Mouse (Mus musculus): ENCODE measurements around the gene Ago3. TPM values are rescaled to one million over a fixed set of nuclear protein-coding genes. Genes with fewer than 3 reads are reported as not detected.

Ago3 gene
- total and polyA plus RNA-seq, 2 experiments from 2014 or later = 7.6 to 12.8 TPM

DNA sequence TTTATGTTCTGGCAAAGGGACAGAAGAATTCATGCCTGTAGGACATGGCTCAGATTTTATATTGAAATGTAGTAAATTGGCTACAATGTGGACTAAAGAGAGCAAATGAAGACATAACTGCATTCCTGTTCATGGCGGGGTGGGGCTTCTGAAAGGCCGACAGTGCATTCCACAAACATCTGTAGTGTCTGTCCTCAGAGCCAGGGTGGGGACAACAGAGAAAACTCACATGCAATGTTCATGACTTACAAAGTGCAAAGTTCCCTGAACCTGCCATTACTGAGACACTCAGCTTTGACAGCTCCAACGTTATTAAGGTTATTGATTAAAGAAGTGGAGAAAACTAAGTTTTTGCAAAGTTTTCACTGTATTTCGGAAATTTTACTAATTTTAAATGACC, 85.9 kb downstream of the Ago3 start:
- Histone ChIP-seq H3K4me2 (ENCODE audit: low read depth, low read length) (no peak overlapping the region), H3K4me1 (ENCODE audit: insufficient read depth, low read length) (no peaks in the 10 kb centered on the region), H3K9ac (replicated peaks; ENCODE audit: low read length) (no peak overlapping the region), H3K27ac (no peak overlapping the region), H3K27me3 (ENCODE audit: insufficient read depth, low read length) (no peaks in the 10 kb centered on the region), H3K4me3 (ENCODE audit: low read length) (no peak overlapping the region), H3K36me3 (ENCODE audit: insufficient read depth, low read length) (peaks cover 22% of the 10 kb centered on the region), H3K9me3 (ENCODE audit: low read length) (no peaks in the 10 kb centered on the region)
- TF ChIP-seq CTCF (IDR thresholded peaks at IDR 0.05; ENCODE audit: low read depth) = no peak
- no peak for ATAC-seq
- no peak for DNase-seq (ENCODE audit: low spot score)
- WGBS = 77% methylated on average over 4 of the region's 4 CpGs

DNA sequence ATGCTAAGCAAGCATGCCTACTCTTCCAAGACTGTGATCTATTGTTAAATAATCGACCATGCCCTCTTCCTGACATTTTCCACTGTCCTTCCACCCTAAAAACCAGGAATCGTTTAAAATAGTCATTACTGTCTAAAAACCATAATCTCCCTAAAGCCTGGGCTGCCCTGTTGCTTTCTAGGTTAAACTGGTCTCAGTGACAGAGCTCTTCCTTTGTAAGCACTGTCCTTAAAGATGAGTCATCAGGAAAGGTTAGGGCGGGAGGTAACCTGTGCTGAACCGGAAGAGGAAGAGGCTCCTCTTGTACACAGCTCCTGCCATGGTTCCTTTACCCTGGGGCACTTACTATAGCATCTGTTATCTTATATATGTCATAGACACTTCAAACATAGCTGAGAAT, 89.9 kb downstream of the Ago3 start:
- Histone ChIP-seq H3K27ac (no peak overlapping the region), H3K4me1 (ENCODE audit: insufficient read depth, low read length) (no peaks in the 10 kb centered on the region), H3K9ac (replicated peaks; ENCODE audit: low read length) (no peak overlapping the region), H3K36me3 (ENCODE audit: insufficient read depth, low read length) (peaks cover 5% of the 10 kb centered on the region; the same call in 1 of the 2 replicates), H3K9me3 (ENCODE audit: low read length) (no peaks in the 10 kb centered on the region), H3K27me3 (ENCODE audit: insufficient read depth, low read length) (no peaks in the 10 kb centered on the region), H3K4me2 (ENCODE audit: low read depth, low read length) (no peak overlapping the region), H3K4me3 (ENCODE audit: low read length) (no peak overlapping the region)
- no peak for TF ChIP-seq CTCF (IDR thresholded peaks at IDR 0.05; ENCODE audit: low read depth)
- ATAC-seq (no peak), DNase-seq (ENCODE audit: low spot score) (no peak)
- 62% methylated on average over 4 of the region's 4 CpGs for whole genome bisulfite sequencing

DNA sequence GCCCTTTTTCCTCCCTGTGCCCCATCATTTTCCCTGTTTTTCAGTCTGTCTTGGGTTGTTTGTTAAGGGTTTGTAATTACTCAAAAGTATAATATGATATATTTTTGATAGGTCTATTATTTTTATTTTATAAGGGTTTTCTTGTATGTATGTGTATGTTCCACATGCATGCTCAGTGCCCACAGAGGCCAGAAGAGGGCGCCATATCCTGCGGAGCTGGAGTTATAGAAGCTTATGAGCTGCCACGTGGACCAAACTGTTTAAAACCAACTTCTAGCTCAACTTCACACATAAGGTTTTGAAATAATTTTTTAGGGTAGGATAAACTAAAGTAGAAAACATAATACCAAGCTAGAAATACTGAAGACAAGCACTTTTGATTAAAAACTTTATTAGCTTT, 97.0 kb downstream of the Ago3 start:
- DNase-seq (ENCODE audit: low spot score) = no peak
- no peak overlapping the region for H3K9ac ChIP-seq (replicated peaks; ENCODE audit: low read length)
- H3K4me1 ChIP-seq (ENCODE audit: insufficient read depth, low read length) = no peaks in the 10 kb centered on the region
- ATAC-seq = no peak
- TF ChIP-seq CTCF (IDR thresholded peaks at IDR 0.05; ENCODE audit: low read depth) = peak; percentile 52
- H3K27me3 ChIP-seq (ENCODE audit: insufficient read depth, low read length) = no peaks in the 10 kb centered on the region
- 0 out of 2 replicates have a peak, but pooled peaks cover 3% of the 10 kb centered on the region for H3K36me3 ChIP-seq (ENCODE audit: insufficient read depth, low read length)
- H3K4me3 ChIP-seq (ENCODE audit: low read length) = no peak overlapping the region
- 52% methylated on average over 3 of the region's 3 CpGs for WGBS
- no peaks in the 10 kb centered on the region for H3K9me3 ChIP-seq (ENCODE audit: low read length)
- no peak overlapping the region for H3K4me2 ChIP-seq (ENCODE audit: low read depth, low read length)
- no peak overlapping the region for H3K27ac ChIP-seq

DNA sequence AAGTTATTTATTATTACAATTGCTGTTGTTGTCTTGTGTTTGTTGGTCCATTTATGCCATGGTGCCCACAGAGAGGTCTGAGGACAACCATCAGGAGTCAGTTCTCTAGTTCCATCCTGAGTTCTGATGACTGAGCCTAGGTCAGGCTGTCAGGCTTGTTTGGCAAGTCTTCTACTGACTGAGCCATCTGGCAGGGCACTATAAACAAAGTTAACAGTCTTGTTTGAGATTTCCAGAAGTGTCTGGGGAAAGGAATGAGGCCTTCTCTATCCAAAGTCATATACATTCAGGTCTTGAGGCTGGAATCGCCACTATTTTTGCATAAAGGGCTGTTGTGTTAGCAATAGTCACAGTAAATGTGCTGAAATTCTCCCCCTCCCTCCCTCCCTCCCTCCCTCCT, 97.6 kb downstream of the Ago3 start:
- no peak overlapping the region for H3K9ac ChIP-seq (replicated peaks; ENCODE audit: low read length)
- H3K4me2 ChIP-seq (ENCODE audit: low read depth, low read length) = no peak overlapping the region
- no peak overlapping the region for H3K27ac ChIP-seq
- 68% methylated on average over 1 of the region's 1 CpGs for WGBS
- no peaks in the 10 kb centered on the region for H3K9me3 ChIP-seq (ENCODE audit: low read length)
- DNase-seq (ENCODE audit: low spot score) = no peak
- no peaks in the 10 kb centered on the region for H3K4me1 ChIP-seq (ENCODE audit: insufficient read depth, low read length)
- H3K4me3 ChIP-seq (ENCODE audit: low read length) = no peak overlapping the region
- no peak for TF ChIP-seq CTCF (IDR thresholded peaks at IDR 0.05; ENCODE audit: low read depth)
- ATAC-seq = no peak
- no peaks in the 10 kb centered on the region for H3K27me3 ChIP-seq (ENCODE audit: insufficient read depth, low read length)
- 0 out of 2 replicates have a peak, but pooled peaks cover 3% of the 10 kb centered on the region for H3K36me3 ChIP-seq (ENCODE audit: insufficient read depth, low read length)

DNA sequence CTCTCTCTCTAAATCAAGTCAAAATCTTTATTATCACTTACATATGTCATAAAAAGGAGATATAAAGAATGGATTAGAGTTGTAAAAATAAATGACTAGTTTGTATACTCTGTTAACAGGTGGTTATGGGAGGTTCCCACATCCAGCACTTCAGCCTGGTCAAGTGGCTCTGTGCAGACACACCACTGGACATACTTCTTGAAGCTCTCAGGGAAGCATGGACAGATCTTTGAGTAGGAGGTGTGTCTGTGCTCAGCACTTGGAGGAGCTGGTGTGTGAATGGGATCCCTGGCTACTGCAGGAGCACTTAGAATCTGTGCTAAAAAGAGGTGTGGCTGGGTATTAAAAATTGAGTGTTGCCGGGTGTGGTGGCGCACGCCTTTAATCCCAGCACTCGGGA, 99.1 kb downstream of the Ago3 start:
- Histone ChIP-seq H3K9ac (replicated peaks; ENCODE audit: low read length) (no peak overlapping the region), H3K27ac (no peak overlapping the region), H3K4me1 (ENCODE audit: insufficient read depth, low read length) (peaks cover 2% of the 10 kb centered on the region; the same call in 1 of the 2 replicates), H3K4me2 (ENCODE audit: low read depth, low read length) (no peak overlapping the region), H3K4me3 (ENCODE audit: low read length) (no peak overlapping the region), H3K36me3 (ENCODE audit: insufficient read depth, low read length) (no peaks in the 10 kb centered on the region), H3K27me3 (ENCODE audit: insufficient read depth, low read length) (no peaks in the 10 kb centered on the region), H3K9me3 (ENCODE audit: low read length) (no peaks in the 10 kb centered on the region)
- 95% methylated on average over 4 of the region's 4 CpGs for WGBS
- DNase-seq (ENCODE audit: low spot score) (no peak), ATAC-seq (no peak)
- no peak for TF ChIP-seq CTCF (IDR thresholded peaks at IDR 0.05; ENCODE audit: low read depth)

DNA sequence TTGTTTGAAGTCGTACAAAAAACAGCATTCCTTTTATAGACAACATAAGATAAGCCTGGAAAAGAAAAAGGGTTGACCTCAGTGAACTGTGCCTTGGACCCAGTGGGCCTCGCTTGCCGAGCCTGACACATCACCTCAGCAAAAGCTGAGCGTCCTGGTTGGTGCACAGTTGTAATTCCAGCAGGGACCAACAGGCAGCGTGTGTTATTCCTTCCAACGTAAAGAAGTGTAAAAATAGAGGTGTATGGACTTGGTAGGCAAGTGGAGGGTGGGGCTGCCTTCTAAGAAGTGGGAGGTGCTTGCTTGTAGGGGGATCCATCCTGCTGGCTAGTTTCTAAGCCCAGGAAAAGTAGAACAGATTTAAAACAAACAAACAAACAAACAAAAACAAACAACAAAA, 103.3 kb downstream of the Ago3 start:
- Histone ChIP-seq H3K4me1 (ENCODE audit: insufficient read depth, low read length) (peaks cover 6% of the 10 kb centered on the region), H3K36me3 (ENCODE audit: insufficient read depth, low read length) (no peaks in the 10 kb centered on the region), H3K27me3 (ENCODE audit: insufficient read depth, low read length) (no peaks in the 10 kb centered on the region), H3K27ac (no peak overlapping the region), H3K4me2 (ENCODE audit: low read depth, low read length) (no peak overlapping the region), H3K9me3 (ENCODE audit: low read length) (no peaks in the 10 kb centered on the region), H3K4me3 (ENCODE audit: low read length) (no peak overlapping the region), H3K9ac (replicated peaks; ENCODE audit: low read length) (no peak overlapping the region)
- no peak for ATAC-seq
- DNase-seq (ENCODE audit: low spot score) = no peak
- 30% methylated on average over 6 of the region's 6 CpGs for WGBS
- TF ChIP-seq CTCF (IDR thresholded peaks at IDR 0.05; ENCODE audit: low read depth) = peak; percentile 28; the same call in 1 of the 2 replicates

DNA sequence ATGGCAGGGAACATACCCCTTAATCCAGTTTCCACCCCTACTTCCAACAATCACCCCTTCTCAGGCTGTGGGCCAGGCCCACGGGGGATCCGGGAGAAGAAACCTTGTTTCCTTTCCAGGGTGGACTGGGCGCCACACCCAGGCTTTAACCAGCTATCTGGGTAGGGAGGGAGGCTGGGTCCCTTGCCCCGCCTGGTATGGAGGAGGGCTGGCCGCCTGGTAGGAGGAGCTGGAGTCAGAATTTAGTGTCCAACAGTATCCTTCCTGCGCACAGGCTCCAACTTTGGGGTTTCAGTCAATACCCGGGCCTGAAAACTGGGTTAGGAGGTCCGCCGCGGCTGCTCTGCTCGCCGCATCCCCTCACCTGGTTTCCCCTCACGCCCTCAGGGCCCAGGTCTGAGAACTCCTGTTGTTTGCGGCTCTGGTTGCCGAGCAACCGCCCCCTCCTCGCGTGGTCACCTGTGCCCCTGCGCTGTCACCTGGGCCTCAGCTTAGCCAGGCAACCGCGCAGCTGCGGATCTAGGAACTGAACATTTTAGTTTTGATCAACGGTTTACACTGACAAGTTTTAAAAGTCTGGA, 104.0 kb downstream of the Ago3 start, which contains the start of gene Tekt2:
TSS of gene Tekt2 (minus strand) at position 408 of the 581 bp plus-strand sequence.
- peak within 1 kb of the TSS; percentile 36 for H3K4me2 ChIP-seq (ENCODE audit: low read depth, low read length)
- DNase-seq (ENCODE audit: low spot score) (peak; percentile 42), ATAC-seq (no peak)
- no peak for TF ChIP-seq CTCF (IDR thresholded peaks at IDR 0.05; ENCODE audit: low read depth)
- no peak within 1 kb of the TSS for H3K4me3 ChIP-seq (ENCODE audit: low read length)
- peaks cover 8% of the 10 kb centered on the region for H3K4me1 ChIP-seq (ENCODE audit: insufficient read depth, low read length)
- 14% methylated on average over 23 of the region's 23 CpGs for WGBS
- H3K36me3 ChIP-seq (ENCODE audit: insufficient read depth, low read length) = no peaks in the 10 kb centered on the region
- no peaks in the 10 kb centered on the region for H3K9me3 ChIP-seq (ENCODE audit: low read length)
- peak within 1 kb of the TSS; percentile 37; the same call in 1 of the 2 replicates for H3K27ac ChIP-seq
- no peak within 1 kb of the TSS for H3K9ac ChIP-seq (replicated peaks; ENCODE audit: low read length)
- H3K27me3 ChIP-seq (ENCODE audit: insufficient read depth, low read length) = no peaks in the 10 kb centered on the region
